Mouse (Mus musculus): Measurements from ENCODE around the gene Dsn1.

Dsn1 gene

DNA sequence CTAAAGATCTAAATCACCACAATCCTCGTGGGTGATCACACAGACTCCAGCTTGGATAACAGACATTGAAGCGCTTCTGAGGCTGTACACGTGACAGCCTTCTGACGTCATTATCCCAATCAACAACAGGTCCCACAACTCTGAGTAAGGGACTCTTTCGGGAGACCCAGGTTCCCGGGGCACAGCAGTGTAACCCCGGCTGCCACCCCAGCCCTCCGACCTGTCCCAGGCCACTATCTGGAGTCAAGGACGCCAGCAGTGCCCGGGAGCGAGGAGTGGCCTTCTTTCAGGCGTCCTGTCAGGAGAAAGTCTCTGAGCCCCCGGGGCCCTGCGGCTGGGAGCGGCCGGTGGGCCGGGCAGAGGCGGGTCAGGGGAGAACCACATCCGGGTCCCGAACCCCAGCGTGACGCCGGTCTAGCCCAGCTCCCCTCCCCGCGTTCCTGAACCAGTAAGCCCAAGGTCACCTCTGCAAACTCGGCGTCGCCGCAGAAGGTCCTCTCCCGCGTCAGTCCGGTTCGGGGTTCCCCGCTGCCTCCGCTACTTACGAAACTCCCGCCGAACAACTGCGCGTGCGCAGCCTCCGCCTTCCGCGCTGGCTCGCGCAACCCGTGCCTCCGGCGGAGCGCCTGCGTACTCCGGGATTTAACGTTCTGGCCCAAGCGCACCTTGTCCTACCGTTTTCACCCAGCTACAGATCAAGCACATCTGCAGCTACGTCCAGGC, at the start of gene Dsn1:
TSS of gene Dsn1 (minus strand) at position 644 of the 723 bp plus-strand sequence.
- peak; percentile 88 for DNase-seq (ENCODE audit: low spot score)

DNA sequence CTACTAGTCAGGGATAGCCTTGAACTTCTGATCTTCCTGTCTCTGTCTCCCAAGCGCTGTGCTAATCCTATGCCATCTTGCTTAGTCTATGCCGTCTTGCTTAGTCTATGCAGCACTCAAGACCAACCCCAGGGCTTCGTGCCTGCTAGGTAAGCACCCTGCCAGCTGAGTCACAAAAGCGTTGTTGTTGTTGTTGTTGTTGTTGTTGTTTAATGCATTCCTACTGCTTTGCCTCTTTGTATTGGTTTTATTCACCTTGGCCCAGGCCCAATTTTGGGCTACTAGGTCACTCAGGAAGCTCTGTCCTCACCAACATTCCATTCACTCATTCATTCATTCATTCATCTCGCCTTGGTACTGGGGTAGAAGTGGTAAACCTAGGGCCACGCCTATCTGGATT, 48.8 kb upstream of the Dsn1 start:
- DNase-seq (ENCODE audit: low spot score) = no peak

DNA sequence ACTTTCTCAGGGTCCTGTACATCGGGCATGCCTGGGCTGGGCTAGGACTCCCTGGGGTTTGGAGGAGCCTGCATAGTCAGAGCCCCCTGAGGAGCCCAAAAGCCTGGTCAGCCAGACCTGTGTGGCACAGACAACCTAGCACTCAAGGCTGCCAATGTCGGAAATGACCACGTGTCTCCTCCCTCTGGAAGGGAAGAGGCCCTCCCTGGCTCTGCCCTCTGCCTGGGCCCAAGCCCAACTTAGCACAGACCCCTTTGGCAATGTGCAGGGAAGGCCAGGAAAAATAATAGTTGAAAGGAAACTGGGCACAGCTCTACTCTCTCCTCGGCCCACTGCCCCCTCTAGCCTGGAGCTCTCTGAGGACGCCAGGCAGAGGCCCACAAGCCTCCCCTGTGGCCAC, 47.9 kb upstream of the Dsn1 start:
- DNase-seq (ENCODE audit: low spot score) = no peak

DNA sequence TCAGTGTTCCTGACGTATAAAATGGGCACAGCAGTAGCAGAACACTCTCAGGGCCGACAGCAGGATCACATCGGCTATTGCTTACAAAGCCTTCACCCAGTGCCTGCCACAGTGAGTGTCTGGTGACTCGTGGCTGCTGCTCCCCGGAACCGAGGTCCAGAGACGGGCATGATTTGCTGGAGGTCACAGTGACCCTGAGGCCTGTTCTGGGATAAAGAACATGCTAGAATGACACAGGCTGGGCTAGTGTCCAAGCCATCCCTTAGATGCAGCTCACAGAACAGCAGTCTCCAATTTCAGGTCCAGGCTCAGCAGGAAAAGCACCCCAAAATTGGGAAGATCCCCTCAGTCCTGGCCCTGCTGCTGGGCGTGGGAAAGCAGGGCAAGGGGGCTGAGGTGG, 47.3 kb upstream of the Dsn1 start:
- no peak for DNase-seq (ENCODE audit: low spot score)

DNA sequence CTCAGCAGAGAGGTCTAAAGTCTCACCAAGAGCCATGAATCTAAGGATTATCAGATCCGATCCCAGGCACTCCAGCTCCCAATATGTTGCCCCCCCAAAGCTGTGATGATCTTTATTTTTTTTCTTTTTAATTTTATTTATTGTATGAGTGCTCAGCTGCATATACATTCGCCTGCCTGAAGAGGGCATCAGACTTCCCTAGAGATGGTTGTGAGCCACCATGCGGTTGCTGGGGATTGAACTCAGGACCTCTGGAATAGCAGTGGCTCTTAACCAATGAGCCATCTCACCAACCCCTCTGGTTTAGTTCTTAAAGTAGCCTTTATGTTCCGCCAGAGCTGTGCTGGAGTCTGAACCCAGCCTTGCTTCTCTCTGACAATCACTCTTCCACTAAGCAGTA, 46.8 kb upstream of the Dsn1 start:
- DNase-seq (ENCODE audit: low spot score) = no peak

DNA sequence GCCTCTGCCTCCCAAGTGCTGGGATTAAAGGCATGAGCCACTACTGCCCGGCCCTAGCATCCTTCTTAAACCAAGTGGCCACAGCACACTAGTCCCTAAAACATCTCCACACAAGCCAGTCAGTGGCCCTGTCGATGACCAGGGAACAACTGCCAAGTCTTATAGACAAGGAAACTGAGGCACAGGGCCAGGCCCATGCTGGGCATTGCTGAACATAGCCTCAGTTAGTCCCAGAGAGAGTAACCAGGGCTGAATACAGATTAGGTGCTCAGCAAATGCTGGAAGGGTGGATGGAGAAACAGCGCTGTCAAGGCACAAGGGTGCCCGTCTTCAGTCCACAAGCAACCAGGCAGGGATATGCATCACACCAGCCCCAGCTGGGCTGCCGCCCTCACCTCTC, 46.2 kb upstream of the Dsn1 start:
- DNase-seq (ENCODE audit: low spot score) = no peak

DNA sequence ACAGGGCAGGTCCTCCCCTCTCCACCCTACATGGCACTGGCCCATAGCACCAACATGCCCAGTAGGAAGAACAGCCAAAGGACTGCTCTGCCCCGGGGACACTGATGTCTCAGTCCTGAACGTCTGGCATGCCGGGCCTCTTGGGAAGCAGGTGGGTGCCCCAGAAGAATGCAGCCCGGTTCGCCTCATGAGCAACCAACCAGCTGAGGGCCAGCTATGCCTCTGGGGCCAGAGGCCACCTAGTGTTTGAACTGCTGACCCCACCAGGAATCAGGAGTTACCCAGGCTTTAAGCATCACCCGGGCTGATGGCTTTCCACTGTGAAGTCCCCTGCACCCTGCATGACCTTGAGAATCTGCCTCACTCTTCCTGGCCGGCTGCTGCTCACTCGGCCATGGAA, 45.5 kb upstream of the Dsn1 start:
- no peak for DNase-seq (ENCODE audit: low spot score)

DNA sequence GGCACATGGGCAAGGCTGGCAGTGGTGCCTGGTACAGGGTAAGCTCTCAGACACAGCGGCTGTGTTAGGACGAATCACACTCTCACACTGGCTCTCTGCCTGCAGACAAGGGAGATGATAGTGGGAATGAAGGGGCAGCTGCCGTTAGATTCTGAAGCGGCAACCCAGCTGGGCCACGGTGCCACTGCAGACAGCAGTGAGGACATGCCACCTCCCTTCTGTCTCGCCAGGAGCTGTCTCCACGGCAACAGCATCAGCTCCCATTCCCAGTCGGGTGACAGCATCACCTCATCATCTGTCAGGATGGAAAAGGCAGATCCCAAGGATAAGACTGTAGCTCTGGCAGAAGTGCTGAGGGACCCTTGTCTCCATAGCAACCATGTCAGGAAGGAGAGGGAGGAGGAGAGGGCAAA, 42.9 kb upstream of the Dsn1 start:
- DNase-seq (ENCODE audit: low spot score) = no peak

DNA sequence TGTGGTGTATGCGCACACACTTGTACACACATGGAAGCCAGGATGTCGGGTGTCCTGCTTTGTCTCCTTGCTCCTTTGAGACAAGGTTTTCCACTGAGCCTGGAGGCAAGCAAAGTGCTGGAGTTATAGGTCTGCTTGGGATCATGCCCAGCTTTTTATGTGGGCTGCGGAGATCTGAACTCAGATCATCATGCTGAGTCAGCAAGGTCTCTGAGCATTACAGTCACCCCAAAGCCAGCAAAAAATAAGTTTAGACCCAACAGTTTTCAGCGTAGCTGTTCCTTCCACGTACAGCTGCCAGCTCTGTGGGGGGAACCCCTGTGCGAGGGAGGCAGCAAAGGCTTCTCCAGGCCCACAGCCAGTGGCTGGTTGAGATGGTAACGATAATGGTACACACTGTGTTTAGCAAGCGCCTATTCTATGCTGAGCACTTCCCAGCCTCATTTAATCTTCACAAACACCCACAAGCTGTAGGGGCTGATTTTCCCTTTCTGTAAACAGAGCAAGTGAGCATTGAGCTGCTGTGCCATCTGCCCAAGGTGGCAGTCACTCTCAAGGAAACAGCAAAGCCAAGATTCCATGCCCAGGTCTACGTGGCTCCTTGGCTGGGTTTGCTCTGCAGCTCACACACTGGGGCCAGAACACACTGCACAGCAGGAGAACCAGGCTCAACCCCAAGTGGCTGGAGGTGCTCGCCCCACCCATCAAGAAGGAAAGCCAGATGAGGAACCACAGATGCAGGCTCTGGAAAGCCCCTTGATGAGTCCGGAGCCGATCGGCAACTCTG, 41.6 kb upstream of the Dsn1 start:
- no peak for DNase-seq (ENCODE audit: low spot score)

DNA sequence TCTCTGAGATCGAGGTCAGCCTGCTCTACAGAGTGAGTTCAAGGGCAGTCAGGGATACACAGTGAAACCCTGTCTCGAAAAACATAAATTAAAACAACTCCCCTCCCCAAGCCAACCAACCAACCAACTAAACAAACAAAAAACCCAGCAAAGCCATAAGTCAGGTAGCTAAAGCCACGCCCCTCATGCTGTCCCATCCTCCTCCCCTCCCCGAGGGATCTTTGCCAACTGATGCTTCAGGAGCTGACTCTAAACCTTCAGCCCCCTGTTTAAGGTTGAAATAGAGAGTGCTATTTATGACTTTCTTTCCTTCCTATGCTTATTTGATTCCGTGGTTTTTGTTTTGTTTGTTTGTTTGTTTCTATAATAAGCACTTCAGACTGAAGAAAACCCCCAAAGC, 40.0 kb upstream of the Dsn1 start:
- DNase-seq (ENCODE audit: low spot score) = no peak

DNA sequence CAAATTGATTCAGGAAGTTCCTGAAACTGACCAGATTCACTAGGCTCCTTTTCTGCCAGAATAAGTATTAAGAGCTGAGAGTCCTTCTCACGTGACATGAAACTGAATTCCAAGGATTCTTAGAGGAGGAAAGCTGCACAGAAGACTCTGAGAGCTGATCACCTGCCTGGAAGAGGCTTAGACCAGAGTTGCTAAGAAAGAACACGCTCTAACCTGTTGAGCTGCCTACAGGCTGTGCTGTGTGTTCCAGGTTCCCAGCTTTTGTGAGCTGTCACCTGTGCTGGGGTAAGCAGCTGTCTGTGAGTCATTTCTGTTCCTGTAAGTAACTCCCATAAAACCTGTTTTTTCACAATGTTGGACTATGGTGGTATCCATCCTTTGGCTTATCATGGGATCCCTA, 39.0 kb upstream of the Dsn1 start:
- DNase-seq (ENCODE audit: low spot score) = no peak

DNA sequence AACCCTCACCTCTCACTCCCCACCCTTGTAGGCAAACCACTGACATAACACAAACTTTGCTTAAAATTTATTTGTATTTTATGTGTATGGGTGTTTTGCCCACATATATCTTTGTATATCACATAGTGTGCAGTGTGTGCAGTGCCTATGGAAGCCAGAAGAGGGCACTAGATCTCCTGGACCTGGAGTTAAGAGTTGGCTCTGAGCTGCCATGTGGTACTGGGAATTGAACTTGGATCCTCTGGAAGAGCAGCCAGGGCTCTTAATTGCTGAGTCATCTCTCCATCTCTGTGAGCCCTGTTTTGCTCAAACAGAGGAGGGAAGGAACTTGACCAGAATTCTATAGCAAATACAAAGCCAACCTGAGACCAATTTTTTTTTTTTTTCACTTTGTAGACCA, 37.0 kb upstream of the Dsn1 start:
- peak; percentile 19 for DNase-seq (ENCODE audit: low spot score)

DNA sequence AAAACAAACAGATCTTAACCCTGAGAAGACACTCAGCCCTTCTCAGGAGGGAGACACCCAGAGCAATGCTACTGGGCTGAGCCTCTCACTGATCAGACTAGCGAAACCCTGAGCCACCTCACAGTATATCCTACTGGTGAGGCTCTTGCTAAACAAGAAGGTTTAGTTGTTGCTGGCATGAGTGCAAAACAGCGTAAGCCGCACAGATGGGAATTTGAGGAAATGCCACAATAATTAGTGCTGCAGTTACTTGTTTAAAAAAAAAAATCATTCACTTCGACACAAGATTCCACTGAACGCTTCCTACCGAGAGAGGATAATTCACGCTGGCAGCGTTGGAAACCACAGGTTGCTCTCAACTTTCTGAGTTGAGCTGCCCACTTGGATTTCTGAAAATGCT, 36.6 kb upstream of the Dsn1 start:
- no peak for DNase-seq (ENCODE audit: low spot score)

DNA sequence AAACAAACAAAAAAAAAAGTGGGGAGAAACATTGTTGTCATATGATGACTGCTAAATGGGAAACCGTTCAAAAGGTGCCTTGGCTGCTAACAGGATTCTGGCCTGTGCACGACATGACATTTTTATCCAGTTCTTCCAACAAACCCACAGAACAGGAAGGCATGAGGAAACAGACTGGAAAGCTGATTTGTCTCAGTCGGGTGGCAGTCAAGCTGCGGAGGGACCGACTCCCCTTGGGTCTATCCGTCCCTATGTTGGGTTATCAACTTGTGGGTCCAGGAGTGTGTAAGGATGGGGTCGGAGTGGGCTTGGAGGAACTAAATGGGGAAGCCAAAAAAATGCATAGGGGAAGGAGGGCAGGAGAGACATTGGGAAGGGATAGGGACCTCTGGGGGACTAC, 34.5 kb upstream of the Dsn1 start:
- DNase-seq (ENCODE audit: low spot score) = no peak

DNA sequence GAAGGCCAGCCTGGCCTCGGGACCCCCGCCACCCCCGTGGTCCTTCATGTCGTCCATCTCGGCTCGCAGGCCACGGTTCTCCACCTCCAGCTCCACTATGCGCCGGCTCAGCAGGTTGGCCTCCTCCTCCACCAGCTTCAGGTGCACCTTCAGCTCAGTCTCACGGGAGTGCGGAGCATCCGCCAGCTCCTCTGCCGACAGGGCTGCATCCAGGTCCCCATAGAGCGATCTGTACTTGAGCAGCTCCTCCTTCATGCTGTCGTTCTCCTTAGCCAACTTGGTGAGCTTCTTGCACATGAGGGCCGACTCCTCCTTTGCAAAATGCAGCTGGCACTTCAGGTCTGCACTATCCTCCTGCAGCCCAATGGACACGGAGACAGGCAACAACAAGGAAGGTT, 33.7 kb upstream of the Dsn1 start:
- no peak for DNase-seq (ENCODE audit: low spot score)

DNA sequence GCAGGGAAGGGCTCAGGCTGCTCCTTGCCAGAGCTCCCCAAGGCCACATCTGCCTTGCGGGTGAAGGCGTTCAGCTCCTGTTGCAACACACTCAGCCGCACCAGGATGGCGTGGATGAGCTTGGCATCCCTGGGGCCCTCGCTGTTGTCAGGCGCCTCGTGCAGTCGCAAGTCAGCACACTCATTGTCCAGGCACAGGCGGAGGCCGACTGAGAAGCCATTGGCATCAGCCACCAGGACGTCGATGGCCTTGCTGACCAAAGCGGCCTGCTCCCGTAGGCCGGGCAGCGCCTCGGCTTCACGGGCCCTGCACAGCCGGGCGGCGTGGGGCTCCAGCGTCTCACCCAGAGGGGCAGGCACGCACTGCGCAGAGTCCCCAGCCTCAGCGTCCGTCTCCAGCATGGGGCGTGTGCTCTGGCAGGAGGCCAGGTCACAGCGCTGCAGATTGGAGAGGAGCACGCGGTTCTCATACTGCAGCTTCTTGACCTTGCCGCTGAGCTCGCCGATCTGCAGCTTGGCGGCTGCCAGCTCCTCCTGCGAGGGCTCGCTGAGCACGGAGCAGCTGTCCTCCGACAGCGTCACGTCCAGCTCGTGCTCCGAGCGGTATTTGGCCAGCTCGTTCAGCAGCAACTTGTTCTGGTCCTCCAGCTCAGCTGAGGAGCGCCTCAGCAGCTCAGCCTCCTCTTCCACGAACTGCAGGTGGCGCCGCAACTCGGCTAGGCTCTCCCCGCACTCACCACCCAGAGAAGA, 33.1 kb upstream of the Dsn1 start:
- no peak for DNase-seq (ENCODE audit: low spot score)

DNA sequence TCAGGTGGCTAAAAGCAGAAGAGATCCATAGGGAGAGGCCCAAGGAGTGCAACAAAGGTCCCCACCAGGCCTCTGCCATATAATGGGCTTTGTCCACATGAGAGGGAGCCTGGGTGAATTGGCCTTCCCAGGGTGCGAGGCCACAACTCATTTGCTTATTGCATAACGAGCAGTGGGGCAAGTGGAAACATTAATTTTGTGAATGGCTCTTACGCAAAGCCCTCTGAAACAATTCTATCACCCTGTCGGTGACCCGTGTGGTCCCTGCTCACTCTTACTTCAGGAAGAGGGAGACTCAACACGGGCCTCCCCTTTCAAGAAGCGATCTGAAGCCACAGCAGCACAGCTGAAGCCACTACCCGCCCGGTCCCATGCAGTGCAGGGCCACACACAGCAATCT, 30.3 kb upstream of the Dsn1 start:
- DNase-seq (ENCODE audit: low spot score) = no peak

DNA sequence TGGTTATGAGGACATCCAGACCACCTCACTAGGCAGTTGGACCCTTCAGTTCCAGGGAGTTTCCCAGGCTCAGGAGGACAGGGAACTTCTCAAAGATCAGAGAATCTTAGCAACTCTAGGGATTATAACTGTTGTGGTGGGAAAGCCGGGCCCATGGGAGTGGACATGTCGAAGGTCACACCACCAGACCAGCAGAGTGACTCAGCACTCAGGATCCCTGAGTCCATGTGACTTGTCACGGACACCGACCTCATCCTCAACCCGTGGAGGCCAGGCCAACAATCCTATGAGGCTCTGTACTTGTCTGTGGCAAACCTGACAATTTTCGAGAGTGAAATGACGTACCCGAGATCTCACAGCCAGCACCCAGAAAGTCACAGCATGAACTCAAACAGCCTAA, 29.4 kb upstream of the Dsn1 start:
- DNase-seq (ENCODE audit: low spot score) = no peak

DNA sequence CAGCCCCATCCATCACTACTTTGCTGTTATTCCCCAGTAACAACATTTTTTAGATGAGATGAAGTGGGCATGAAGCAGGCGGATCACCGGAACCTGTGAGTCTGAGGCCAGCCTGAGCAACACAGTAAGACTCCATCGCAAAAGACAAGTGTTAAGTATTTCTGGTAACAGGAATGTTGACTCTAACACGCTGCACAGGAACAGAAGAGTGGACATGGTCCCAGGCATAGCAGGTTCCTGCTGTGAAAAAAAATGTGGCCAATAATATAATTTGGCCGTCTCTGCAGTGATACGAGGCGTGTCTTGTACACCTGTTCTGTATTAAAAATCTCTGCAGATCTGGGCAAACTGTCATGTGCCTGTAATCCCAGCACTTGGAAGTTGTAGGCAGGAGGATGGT, 28.4 kb upstream of the Dsn1 start:
- no peak for DNase-seq (ENCODE audit: low spot score)

DNA sequence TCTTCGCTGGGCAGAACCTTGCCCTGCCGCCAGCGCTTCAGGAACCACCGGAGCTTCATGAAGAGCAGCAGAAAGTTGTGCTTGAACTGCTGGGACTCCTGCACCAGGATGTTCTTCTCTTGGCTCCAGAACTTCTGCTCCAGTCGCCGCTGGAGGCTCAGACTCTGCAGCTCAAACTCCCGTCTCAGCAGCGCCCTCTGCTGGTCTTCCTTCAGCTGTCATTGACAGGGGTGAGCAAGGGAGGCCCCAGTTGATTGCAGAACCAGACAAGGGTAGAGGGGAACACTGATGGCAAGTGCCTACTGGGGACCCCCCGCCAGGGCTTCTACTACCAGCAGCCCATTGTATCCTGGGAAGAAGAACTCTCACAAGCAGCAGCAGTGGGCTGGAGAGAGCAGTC, 23.9 kb upstream of the Dsn1 start:
- DNase-seq (ENCODE audit: low spot score) = peak; percentile 86

DNA sequence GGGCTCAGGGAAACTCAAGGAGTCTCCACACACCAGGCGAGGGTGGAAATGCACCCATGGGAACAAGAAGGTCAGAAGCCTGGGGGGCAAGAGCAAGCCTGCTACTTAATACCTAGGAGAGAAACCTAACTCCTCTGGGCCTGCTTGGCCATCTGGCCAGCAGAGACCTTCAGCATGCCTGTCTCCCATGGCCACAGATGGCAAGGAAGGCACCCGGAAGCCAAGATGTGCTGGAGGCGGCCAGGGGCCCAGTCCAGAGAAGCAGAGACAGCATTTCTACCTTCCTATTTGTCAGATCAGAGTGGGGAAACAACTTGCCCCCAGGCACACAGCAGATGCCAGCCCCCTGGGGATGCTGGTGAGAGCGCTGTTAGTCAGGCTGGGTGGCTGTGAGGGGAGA, 21.3 kb upstream of the Dsn1 start:
- no peak for DNase-seq (ENCODE audit: low spot score)

DNA sequence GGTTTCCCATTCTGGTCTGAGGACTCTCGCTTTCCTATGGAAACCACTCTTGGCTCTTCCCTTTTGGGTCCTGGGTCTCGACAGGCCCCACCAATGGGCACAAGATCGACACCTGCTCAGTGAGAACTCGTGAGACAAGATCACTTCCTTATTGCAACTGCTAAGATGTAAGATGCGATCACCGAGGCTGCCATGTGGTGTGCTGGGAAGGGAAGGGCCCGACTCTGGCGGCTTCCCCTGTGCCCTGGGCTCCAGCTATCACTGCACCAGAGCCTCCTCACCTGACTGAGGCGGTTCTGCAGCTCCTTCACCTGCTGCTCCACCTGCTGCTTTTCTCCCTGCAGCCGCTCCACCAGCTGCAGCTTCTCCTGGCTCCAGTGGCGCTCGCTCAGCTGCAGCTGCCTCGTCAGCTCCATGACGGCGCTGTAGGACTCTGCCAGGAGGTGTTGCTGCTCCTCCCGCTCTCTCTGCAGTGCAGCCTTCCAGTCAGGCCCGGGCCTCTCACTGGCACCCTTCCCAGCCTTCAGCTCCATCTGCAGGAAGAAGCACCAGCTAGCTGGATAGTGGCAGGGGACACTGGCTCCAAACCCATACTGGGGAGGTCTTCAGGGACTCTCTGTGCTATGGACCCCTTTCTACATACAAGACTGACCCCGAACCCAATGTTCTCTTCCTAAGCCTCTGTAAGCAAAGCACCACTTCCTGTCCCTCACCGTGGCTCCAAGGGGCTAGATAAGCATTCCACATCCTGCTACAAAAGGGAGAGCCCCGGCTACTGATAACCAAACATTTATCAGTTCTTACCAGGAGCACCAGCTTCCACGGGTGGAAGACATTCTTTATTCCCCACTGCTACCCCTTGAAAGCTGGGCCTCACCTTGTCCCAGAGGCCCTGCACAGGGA, 20.4 kb upstream of the Dsn1 start:
- DNase-seq (ENCODE audit: low spot score) = peak; percentile 73

All from c-Kit-positive CD71-positive TER-119-positive erythroid progenitor cells, embryonic 14.5 days (primary cell).